Mouse (Mus musculus) heart, postnatal 0 days (tissue): ENCODE measurements around the gene Cdc14a.

Experiments used
- CTCF ChIP-seq: IDR thresholded peaks from 2 replicates; pipeline ENCODE4 v1.5.1; 2016; ENCODE audit warnings: antibody characterized with exemption, control low read depth, low read depth
- EP300 ChIP-seq: IDR thresholded peaks from 2 replicates; pipeline ENCODE4 v1.6.1; 2016; ENCODE audit warnings: antibody characterized with exemption, low read depth

DNA sequence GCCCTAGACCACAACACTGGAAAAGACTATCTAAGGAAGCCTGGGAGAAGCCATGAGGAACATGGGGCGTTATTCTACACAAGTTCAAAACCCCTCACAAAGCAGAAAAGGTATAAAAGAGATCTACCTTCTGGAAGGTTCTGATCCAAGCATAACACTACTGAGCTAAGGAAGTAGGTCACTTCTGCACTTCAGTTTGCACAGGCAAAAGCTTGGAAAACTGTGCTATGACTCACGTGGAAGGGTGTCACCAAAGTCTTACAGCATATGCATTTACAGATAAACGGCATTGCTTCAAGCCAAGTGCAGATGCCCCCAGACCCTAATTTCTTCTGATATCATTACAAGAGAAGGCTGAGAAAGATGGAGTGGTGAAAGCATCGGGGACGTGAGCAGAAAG lies 104.1 kb downstream of the Cdc14a start:
- TF ChIP-seq EP300 (no peak), CTCF (no peak)
